Mouse (Mus musculus) fibroblast of lung, adult 2 months (primary cell): ENCODE measurements around the gene Lyl1.

Source experiments
- DNase-seq: peaks from one replicate; pipeline ENCODE4 v3.0.0-alpha.2; 2011; ENCODE audit warnings: low read depth

Lyl1 gene

GRCm38 (mm10) chr8:84700941-84701911, at the start of gene Lyl1:
Lyl1 (plus strand) TSS chr8:84701457.
- DNase-seq = no peak

DNA sequence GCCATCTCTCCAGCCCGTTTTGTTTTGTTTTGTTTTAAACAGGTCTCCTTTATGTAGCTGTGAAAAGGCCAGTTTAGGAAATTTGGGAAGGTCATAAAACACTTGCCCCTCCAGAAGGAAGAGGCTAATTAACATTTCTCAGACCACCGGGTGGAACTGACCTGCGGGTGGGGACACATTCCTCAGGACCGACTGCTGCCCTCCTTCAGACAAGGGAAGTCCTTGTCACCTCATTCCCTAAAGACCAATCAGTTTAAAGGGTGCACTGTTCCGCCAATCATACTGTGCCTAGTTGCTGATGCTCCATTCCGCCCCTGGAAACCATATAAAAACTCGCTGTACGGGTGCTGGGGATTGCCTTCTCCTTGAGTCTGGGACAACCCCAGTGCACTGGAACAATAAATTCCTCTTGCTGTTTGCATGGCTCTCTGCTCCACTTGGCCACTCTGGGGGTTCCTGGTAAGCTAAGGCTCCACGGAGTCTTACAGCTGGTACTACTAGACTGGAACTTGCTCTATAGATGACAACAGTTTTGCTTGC, 48.1 kb upstream of the Lyl1 start:
- no peak for DNase-seq

- no peak for DNase-seq
These were observed 46.7 kb upstream of the Lyl1 start for GRCm38 (mm10) chr8:84654597-84654996.

DNA sequence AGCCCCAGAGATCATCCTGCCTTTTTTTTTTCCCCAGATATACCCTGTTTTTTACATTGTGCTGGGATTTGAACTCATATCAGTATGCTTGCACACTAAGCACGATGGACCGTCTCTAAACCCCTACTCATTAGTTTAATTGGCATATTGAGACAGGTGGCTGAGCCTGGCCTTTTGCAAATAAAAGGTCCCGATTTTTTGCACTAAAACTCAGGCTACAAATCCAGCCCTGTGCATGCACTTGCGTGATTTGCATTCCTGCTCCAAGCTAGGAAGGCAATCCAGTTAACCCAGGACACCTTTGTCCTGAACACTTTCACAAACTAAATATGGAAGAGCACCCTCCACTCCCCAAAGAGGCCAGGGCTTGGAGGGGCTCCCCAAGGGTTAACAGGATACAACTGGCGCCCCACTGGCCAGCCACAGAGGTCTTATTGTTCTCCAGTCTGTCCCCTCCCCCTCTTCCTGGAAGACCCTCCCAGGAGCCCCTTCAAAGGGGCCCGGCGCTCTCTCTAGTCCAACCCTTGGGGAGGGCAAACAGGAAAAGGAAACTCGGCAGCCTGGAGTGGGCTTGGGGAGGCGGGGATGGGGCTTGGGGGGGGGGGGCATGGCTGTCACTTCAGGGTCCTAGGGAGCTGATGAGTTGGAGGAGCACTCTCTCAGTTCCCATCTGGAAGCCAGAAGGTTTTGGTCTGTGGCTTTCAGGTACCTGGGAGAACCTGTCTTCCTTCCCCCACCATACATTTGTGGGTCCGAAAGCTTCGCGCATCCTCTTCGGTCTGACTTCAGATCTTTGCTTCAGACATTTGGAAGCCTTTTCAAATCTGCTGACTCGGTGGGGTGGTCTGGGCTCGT, 45.7 kb upstream of the Lyl1 start:
- DNase-seq = no peak

DNA sequence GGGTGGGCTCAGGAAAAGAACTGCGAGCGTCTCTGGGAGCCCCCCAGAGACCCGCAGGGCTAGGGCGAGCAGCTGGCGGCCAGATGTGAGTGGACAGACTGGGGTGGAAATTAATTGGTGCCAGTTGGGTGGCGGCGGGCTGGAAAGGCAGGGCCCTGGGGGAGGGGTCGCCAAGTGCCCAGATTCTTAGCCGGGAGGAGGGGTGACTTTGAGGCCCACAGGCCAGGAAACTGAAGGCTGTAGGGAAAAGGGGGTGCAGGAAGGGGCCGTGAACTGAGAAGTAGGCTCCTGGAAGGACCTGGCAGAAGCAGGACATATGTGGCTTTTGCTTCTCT, 45.1 kb upstream of the Lyl1 start:
- no peak for DNase-seq

DNA sequence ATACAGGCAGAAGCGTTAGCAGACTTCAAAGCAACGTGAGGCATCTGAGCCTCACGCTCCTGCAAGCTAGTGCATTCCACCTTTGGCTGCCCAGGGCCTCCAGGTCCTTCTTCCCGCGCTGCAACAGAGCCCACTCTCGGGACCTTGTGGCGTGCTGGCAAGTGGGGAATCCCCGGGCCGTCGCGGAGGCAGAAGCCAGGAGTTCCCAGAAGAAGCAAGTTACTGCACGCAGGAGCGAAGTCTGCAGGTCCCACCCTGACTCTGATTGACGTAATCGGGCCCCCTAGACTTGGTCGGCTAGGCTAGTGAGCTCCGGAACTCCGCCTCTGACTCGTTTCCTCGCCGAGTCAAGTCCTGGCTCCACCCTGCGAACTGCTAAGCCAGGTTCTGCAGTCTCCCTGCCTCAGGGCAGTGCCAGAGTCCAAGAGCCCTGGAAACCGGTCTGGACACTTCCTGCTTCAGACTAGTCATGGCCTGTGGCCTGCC, 44.6 kb upstream of the Lyl1 start:
- no peak for DNase-seq

DNA sequence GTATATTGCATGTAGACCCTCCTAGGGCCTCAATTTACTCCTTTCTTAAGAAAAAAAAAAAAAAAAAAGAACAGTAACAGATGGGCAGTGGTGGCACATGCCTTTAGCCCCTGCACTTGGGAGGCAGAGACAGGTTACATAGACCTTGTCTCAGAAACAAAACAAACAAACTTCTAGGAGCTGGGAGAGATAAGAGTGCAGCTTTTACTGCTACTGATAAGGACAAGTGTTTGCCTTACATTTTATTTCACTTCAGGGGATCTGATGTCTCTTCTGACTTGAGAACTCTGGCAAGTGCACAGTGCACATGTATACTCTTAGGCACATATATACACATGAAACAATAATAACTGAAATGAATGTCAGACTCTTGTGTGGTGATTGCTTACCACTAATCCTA, 44.1 kb upstream of the Lyl1 start:
- DNase-seq = no peak

GRCm38 (mm10) chr8:84657680-84658079, 43.6 kb upstream of the Lyl1 start:
- DNase-seq = no peak

- no peak for DNase-seq
These were observed 42.3 kb upstream of the Lyl1 start for GRCm38 (mm10) chr8:84658951-84659350.

DNA sequence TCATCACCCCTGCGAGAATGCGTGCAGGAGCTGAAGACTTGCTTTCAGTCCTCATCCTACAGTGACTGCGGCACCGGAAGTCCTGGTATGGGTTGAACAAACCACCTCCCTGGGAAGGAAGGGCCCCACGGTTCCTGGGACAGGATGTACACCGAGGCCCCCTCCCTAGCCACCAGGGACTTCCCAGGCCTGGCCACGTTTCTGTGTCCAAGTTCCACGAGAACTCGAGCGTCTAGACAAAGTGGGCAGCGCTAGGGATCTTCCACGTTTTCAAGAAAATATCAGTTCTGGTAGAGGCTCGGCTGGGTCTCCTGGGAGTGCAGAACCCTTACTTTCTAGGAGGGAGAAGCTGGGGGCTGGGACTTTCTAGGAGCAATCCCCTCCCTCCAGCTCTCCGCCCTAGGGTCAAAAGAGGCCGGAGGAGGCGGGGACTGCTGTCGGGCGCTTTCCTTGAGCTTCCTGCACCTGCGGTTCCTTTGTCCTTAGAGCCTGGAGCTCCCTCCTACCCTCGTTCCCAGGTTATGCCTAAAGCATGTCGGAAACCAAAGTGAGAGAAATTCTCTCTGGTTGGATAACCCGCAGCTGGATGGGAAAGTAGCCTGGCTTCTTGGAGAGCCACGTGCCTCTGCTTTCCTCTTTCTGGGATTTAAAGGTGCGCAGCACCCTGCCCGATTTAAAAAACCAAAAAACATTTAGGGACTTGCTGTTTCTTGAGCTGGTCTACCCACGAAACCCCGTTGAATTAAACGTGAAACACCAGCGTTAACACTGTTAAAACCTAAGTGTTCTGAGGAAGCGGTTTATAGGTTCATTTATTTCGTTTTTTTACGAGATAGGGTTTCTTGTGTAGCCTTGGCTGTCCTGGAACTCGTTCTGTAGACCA, 41.1 kb upstream of the Lyl1 start:
- DNase-seq = no peak

DNA sequence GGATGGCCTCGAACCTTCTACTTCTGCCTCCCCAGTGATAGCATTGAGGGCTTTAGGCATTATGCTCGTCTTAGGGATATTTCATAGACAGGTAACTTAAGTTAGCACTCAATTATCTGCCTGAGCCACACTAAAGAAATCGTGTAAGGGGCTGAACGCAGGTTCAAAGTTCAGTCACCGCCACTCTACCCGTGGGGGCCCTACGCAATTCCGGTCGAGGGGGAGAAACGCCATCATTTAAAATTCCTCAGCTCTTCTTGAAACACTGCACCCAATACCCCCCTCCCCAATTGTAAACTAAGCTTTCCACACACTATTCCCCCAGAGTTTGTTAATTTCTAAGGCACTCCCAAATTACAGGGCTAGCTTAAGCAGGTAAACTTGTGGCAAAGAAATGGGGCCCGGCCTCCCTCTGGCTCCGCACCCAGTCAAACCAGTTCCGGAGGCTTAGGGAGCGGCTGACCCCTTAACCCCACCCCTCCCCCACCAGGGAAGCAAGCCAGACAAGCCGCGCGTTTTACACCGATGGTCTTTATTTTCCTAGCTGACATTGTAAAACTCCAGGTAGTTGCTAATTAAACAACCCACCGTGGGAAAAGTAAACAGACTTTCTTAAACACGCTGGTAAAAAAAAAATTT, 40.3 kb upstream of the Lyl1 start:
- DNase-seq = no peak

GRCm38 (mm10) chr8:84661458-84661871, 39.8 kb upstream of the Lyl1 start:
- DNase-seq = peak; percentile 73

DNA sequence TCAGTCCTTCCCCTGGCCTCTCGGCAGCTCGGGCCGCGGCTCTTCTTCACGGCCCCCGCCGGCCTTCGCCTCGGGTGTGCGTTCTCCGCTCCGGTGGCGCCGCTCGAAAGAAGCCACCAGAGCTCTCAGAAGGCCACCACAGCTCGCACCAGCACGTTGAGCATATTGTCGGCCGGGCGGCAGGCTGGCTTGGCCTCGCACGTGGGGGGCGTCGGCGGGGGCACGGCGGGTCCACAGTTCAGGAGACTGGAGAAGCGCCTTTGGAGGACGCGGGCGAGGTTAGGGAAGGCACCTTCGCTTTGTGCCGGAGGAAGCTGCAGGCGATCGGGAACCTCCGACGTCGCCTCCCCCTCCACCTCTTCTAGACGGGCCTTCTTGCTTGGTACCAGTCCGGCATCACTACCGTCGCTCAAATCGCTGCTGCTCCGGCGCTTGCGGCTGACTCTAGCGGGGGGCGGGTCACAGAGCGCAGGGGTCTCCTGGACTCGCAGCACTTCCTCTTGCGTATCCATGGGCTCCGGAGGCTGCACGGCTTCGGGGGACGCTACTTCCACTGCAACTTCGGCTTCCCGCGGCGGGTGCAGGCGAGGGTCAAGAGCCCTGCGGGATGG, 39.2 kb upstream of the Lyl1 start:
- DNase-seq = no peak

GRCm38 (mm10) chr8:84662581-84663065, 38.6 kb upstream of the Lyl1 start, which contains the start of gene Ier2:
Ier2 (minus strand) TSS chr8:84662852.
- peak; percentile 93 for DNase-seq

- peak; percentile 94 for DNase-seq
These were observed 37.6 kb upstream of the Lyl1 start for GRCm38 (mm10) chr8:84663483-84664327.

- DNase-seq = no peak
These were observed 36.5 kb upstream of the Lyl1 start for GRCm38 (mm10) chr8:84664566-84665384.

GRCm38 (mm10) chr8:84665385-84665893, 35.8 kb upstream of the Lyl1 start:
- DNase-seq = no peak

DNA sequence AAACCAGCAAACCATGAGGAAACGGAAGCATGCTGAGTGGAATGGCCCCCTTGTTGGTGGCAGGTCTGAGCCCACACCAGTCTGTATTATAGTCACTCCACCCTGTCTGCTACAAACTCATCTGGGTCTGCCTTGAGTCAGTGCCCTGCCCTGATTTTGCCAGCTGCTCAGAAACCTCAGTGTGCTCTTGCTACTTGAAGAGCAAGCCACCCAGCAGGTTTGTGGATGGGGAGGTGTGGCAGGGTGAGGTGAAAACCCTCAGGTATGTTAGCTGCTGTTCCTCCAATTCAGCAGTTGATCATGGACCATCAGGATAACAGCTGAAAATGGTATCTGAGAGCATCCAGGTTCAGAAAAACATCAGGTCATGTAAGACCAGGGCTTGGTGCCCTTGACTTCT, 33.2 kb upstream of the Lyl1 start:
- no peak for DNase-seq
